Mouse (Mus musculus) kidney, postnatal 4 days (tissue): ENCODE data around the gene Dut.

ENCODE experiments used
- DNase-seq, 2 experiments: peaks; one replicate each; pipeline ENCODE4 v3.0.0; 2021; ENCODE audit warnings: mixed read lengths in 2 of 2

Gene Dut

GRCm38 (mm10) chr2:125255886-125256285 lies 8.9 kb downstream of the Dut start:
- DNase-seq, result no peak

- DNase-seq, result no peak
Observed at GRCm38 (mm10) chr2:125259230-125260120, 12.5 kb downstream of the Dut start.

- no peak for DNase-seq
Observed at GRCm38 (mm10) chr2:125260326-125260725, 13.3 kb downstream of the Dut start.

GRCm38 (mm10) chr2:125263056-125263455 lies 16.1 kb downstream of the Dut start:
- peak; percentile 38 to 44 for DNase-seq

GRCm38 (mm10) chr2:125263753-125264152 lies 16.8 kb downstream of the Dut start:
- peak in 1 of 2 experiments; percentile 14 for DNase-seq

GRCm38 (mm10) chr2:125268876-125269275 lies 21.9 kb downstream of the Dut start:
- DNase-seq, result no peak

GRCm38 (mm10) chr2:125275617-125276016 lies 28.6 kb downstream of the Dut start:
- DNase-seq, result no peak

GRCm38 (mm10) chr2:125276692-125277091 lies 29.7 kb downstream of the Dut start:
- DNase-seq, result no peak

- no peak for DNase-seq
Observed at GRCm38 (mm10) chr2:125278474-125278873, 31.5 kb downstream of the Dut start.

GRCm38 (mm10) chr2:125279995-125280394 lies 33.0 kb downstream of the Dut start:
- DNase-seq, result peak in 1 of 2 experiments; percentile 8

GRCm38 (mm10) chr2:125282334-125283206 lies 35.6 kb downstream of the Dut start:
- peak in 1 of 2 experiments; percentile 17 for DNase-seq

- no peak for DNase-seq
Observed at GRCm38 (mm10) chr2:125285777-125286176, 38.8 kb downstream of the Dut start.

GRCm38 (mm10) chr2:125290197-125290965 lies 43.4 kb downstream of the Dut start:
- DNase-seq, result peak in 1 of 2 experiments; percentile 14

- no peak for DNase-seq
Observed at GRCm38 (mm10) chr2:125291101-125291500, 44.1 kb downstream of the Dut start.

GRCm38 (mm10) chr2:125292616-125293015 lies 45.6 kb downstream of the Dut start:
- DNase-seq, result no peak

- DNase-seq, result no peak
Observed at GRCm38 (mm10) chr2:125293969-125294491, 47.0 kb downstream of the Dut start.

GRCm38 (mm10) chr2:125295526-125295925 lies 48.5 kb downstream of the Dut start:
- no peak for DNase-seq

- DNase-seq, result no peak
Observed at GRCm38 (mm10) chr2:125298841-125299240, 51.9 kb downstream of the Dut start.

- DNase-seq, result no peak
Observed at GRCm38 (mm10) chr2:125301877-125302624, 55.1 kb downstream of the Dut start.

GRCm38 (mm10) chr2:125302625-125302924 lies 55.6 kb downstream of the Dut start:
- DNase-seq, result no peak

- DNase-seq, result peak; percentile 26 to 32
Observed at GRCm38 (mm10) chr2:125303764-125304384, 56.9 kb downstream of the Dut start.
